Mouse (Mus musculus): ENCODE data around the gene Gtpbp2. TPM values are rescaled to one million over a fixed set of nuclear protein-coding genes. Genes with fewer than 3 reads are reported as not detected.

Gene Gtpbp2
- 38.6 and 42.9 TPM in 2 replicates for polyA plus RNA-seq (2016; fragmentation: Nextera tagmentation; extraction: Ambion mirVana)

DNA sequence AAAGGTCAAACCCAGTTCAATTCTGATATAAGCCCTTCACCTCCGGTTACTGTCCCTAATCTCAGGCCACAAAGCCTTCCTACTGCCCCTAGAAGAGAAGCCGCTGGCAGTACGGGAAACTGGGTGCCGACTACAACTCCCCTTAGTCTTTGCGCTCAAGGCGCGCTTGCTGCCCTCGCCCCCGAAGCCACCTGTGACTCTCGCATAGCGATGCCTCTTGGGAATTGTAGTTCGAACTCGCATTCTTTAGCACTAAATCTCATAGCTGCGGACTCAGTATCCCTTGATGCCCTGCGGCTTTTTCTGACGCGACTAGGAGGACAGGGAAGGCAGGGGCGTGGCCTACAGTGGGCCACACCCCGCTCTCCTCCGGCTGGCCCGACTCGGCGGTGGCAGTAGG lies at the start of gene Gtpbp2:
Gene Gtpbp2 (plus strand): TSS at position 347 of the 400 bp plus-strand sequence.
- peak within 1 kb of the TSS; percentile 73 for H3K9ac ChIP-seq (replicated peaks)
- H3K27ac ChIP-seq (replicated peaks), result peak within 1 kb of the TSS; percentile 79

DNA sequence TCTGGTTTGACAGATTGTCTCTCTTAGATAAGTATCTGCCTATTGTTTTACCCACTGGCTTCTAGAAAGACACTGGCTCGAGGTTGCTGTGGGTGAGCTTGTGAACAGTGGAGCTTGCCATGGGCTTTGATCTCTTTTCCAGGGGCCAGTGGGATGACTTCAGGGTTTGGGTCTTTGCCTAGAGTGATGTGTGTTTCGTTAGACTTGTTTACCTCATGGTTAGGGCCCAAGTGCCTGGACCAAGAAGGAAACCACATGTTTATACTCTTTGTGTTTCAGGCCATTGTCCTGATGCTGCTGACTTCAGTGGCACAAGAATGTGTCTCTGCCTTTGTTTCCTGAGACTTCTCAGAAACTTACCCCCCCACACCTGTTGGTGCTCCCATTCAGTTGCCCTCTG lies 45.3 kb upstream of the Gtpbp2 start:
- 79% methylated on average over 2 of the region's 2 CpGs for WGBS
- Histone ChIP-seq H3K9ac (replicated peaks) (no peak overlapping the region), H3K4me1 (peaks cover 13% of the 10 kb centered on the region), H3K4me3 (no peak overlapping the region), H3K4me2 (replicated peaks) (no peak overlapping the region), H3K36me3 (peaks cover 31% of the 10 kb centered on the region), H3K27me3 (no peaks in the 10 kb centered on the region), H3K27ac (replicated peaks) (no peak overlapping the region), H3K9me3 (no peaks in the 10 kb centered on the region)
- no peak for ATAC-seq (ENCODE audit: low FRiP score, low read depth)

More for the DNA sequence above, at the start of gene Gtpbp2:
- no peaks in the 10 kb centered on the region for H3K27me3 ChIP-seq
- H3K4me3 ChIP-seq, result peak within 1 kb of the TSS; percentile 83
- peak; percentile 93 for ATAC-seq (ENCODE audit: low FRiP score, low read depth)
- H3K4me2 ChIP-seq (replicated peaks), result peak within 1 kb of the TSS; percentile 78
- H3K9me3 ChIP-seq, result no peaks in the 10 kb centered on the region
- H3K36me3 ChIP-seq, result peaks cover 20% of the 10 kb centered on the region
- peaks cover 25% of the 10 kb centered on the region for H3K4me1 ChIP-seq
- under 1% methylated on average over 23 of the region's 23 CpGs for WGBS

DNA sequence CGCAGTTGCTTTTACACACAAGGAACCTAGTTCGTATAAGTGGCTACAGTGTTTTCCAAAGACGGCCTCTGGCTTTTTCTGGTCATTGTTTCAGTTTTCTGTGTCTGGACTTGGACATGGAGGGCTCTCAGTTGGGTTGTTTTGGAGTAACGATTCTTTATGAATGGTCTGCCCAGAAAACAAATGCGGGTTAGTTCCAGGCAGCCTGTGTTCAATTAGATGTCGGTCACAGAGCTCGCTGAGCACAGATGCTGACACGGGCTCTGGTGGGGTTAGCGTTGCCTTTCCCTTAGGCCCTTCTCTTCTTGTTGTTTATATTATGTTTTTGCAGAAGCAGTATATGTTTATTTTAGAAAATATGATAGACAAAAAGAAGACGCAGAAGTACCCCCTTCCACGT lies 44.7 kb upstream of the Gtpbp2 start:
- Histone ChIP-seq H3K36me3 (peaks cover 32% of the 10 kb centered on the region), H3K9ac (replicated peaks) (no peak overlapping the region), H3K4me2 (replicated peaks) (no peak overlapping the region), H3K9me3 (no peaks in the 10 kb centered on the region), H3K4me3 (no peak overlapping the region), H3K27me3 (no peaks in the 10 kb centered on the region), H3K27ac (replicated peaks) (no peak overlapping the region), H3K4me1 (peaks cover 13% of the 10 kb centered on the region)
- no peak for ATAC-seq (ENCODE audit: low FRiP score, low read depth)
- WGBS, result 89% methylated on average over 11 of the region's 11 CpGs

DNA sequence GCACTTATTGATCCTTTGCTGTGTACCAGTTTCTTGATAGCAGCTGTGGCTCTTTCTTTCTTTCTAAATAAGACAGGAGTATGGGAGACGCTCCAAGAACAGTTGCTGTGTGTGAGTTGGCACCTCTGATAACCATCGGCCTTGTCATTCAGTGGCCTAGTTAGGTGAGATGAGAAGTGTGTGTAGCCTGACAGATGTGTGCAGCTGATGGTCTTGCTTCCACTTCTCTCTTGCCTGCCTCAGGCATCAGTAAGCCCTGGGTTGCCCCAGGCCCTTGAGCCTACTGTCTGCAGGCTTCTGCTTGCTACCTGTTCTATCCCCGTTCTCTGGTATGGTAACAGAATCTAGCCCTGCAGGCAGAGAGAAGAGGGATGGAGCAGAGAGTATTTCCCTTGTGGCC lies 44.0 kb upstream of the Gtpbp2 start:
- Histone ChIP-seq H3K4me2 (replicated peaks) (no peak overlapping the region), H3K4me3 (no peak overlapping the region), H3K4me1 (peaks cover 7% of the 10 kb centered on the region), H3K9ac (replicated peaks) (no peak overlapping the region), H3K27me3 (no peaks in the 10 kb centered on the region), H3K27ac (replicated peaks) (no peak overlapping the region), H3K9me3 (no peaks in the 10 kb centered on the region), H3K36me3 (peaks cover 34% of the 10 kb centered on the region)
- no peak for ATAC-seq (ENCODE audit: low FRiP score, low read depth)
- WGBS, result 89% methylated on average over 3 of the region's 3 CpGs

DNA sequence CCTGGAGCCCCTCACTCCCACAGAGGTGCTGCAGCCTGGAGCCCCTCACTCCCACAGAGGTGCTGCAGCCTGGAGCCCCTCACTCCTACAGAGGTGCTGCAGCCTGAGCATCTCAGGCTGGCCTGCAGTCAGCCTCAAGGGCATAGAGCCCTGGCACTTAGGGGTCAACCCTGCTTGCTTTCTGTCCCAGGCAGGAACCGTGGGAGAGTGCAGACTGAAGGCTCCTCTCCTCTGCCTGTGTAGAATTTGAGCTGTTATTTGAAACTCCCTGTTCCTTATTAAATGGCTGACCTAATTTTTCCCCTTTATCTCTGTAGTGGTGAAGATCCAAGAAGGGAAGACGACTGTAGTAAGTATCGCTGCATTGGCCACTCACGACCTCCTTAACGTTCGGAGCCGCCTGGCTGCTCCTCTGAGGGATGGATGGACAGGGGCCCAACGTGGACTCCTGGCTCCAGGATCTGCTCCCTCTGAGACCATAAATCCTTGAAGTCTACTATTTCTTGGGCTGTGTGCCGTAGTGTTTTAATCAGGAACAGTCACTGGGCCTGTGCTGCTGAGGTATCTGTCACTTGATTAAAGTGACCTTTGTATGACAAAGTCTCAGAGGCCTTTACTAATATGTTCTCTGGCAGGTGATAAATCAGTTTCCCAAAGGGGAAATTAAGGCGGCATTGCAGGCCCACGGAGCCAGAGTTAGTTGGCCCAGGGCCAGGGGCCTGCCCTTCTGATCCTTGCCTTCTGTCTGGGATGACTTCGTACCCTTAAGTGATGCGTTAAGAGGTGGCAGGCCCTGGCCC lies 43.0 kb upstream of the Gtpbp2 start:
- H3K27me3 ChIP-seq, result no peaks in the 10 kb centered on the region
- no peak overlapping the region for H3K27ac ChIP-seq (replicated peaks)
- no peaks in the 10 kb centered on the region for H3K4me1 ChIP-seq
- H3K4me3 ChIP-seq, result no peak overlapping the region
- H3K36me3 ChIP-seq, result peaks cover 42% of the 10 kb centered on the region
- no peaks in the 10 kb centered on the region for H3K9me3 ChIP-seq
- H3K9ac ChIP-seq (replicated peaks), result no peak overlapping the region
- H3K4me2 ChIP-seq (replicated peaks), result no peak overlapping the region
- ATAC-seq (ENCODE audit: low FRiP score, low read depth), result no peak
- WGBS, result 88% methylated on average over 13 of the region's 13 CpGs

DNA sequence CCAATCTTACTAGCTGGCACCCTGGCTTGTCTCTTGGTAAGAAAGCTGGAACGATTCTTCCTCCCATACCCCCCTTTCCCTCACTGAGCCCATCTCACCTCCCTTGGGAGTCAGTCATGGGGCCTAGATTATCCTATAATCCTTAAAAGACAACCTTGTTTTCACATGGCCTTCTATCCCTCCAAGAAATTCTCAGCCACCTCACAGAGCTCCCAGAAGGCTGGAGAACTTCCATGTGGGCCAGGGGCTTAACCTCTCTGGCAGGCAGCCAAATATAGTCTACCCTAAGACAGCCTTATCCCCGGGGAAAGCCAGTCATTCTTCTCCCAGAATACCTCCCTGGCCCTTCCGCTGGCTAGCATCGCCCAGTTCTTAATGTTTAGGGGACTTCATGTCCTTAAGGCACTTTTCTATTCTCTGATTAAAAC lies 42.4 kb upstream of the Gtpbp2 start:
- whole genome bisulfite sequencing, result 87% methylated on average over 4 of the region's 4 CpGs

DNA sequence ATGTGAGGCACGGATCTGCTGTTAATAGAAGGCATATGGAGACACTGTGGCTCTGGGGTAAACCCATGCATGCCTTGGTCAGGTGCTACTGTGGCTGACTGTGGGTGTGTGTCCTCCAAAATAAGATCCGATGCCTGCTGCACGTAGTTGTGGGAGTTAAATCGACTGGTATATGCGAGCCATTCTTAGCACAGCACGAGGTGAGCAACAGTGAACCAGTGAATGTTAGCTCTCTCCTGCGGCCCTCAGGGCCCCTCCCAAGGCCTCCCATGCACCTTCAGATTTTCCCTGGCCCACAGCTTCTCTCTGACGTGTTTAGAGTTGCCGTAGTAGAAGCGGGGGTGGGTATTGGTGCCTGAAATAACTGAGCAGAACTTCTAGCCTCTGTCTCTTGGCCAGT lies 41.2 kb upstream of the Gtpbp2 start:
- WGBS, result 92% methylated on average over 10 of the region's 10 CpGs
- ATAC-seq (ENCODE audit: low FRiP score, low read depth), result no peak
- no peak overlapping the region for H3K9ac ChIP-seq (replicated peaks)
- H3K36me3 ChIP-seq, result peaks cover 60% of the 10 kb centered on the region
- no peak overlapping the region for H3K4me3 ChIP-seq
- H3K9me3 ChIP-seq, result no peaks in the 10 kb centered on the region
- no peaks in the 10 kb centered on the region for H3K4me1 ChIP-seq
- no peak overlapping the region for H3K4me2 ChIP-seq (replicated peaks)
- H3K27me3 ChIP-seq, result no peaks in the 10 kb centered on the region
- no peak overlapping the region for H3K27ac ChIP-seq (replicated peaks)

More for the DNA sequence above, 42.4 kb upstream of the Gtpbp2 start:
- H3K27me3 ChIP-seq, result no peaks in the 10 kb centered on the region
- ATAC-seq (ENCODE audit: low FRiP score, low read depth), result no peak
- peaks cover 48% of the 10 kb centered on the region for H3K36me3 ChIP-seq
- H3K27ac ChIP-seq (replicated peaks), result no peak overlapping the region
- H3K9me3 ChIP-seq, result no peaks in the 10 kb centered on the region
- H3K4me2 ChIP-seq (replicated peaks), result no peak overlapping the region
- H3K4me3 ChIP-seq, result no peak overlapping the region
- no peaks in the 10 kb centered on the region for H3K4me1 ChIP-seq
- H3K9ac ChIP-seq (replicated peaks), result no peak overlapping the region

DNA sequence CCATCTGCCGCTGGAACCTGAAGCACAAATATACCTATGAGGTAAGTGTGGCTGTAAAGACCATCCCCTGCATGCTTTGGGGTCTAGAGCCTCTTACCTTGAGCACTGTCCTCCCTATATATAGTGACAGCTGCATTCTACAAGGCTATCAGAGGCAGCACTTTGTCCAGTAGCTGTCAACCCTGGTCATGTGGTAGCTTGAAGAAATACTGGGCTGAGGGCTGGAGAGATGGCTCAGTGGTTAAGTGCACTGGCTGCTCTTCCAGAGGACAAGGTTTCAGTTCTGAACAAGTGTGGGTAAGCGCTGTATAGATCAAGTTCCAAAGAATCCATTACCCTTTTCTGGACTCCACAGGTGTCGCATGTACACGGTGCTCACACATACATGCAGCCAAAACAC lies 38.0 kb upstream of the Gtpbp2 start:
- no peak overlapping the region for H3K4me3 ChIP-seq
- H3K36me3 ChIP-seq, result peaks cover 88% of the 10 kb centered on the region
- no peak overlapping the region for H3K27ac ChIP-seq (replicated peaks)
- no peaks in the 10 kb centered on the region for H3K27me3 ChIP-seq
- no peaks in the 10 kb centered on the region for H3K4me1 ChIP-seq
- H3K9me3 ChIP-seq, result no peaks in the 10 kb centered on the region
- WGBS, result 97% methylated on average over 4 of the region's 4 CpGs
- no peak overlapping the region for H3K4me2 ChIP-seq (replicated peaks)
- no peak for ATAC-seq (ENCODE audit: low FRiP score, low read depth)
- no peak overlapping the region for H3K9ac ChIP-seq (replicated peaks)

DNA sequence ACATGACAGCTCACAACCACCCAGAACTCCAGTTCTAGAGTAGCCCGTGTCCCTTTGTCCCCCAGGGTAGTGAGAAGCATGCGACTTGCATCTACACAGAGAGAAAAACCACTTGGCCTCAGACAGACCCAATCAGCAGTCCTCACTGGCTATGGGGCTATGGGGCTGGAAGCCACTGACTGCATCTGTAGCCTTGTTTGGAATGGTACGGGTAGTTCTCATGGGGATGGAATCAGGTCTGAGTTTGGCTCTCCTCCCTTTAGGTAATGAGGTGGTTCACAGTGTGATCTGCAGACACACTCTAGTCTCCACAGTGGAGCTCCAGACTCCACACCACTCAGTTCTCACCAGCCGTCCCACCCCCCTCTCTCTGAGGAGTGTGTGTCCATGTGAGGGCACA lies 37.5 kb upstream of the Gtpbp2 start:
- Histone ChIP-seq H3K9ac (replicated peaks) (no peak overlapping the region), H3K4me2 (replicated peaks) (no peak overlapping the region), H3K27me3 (no peaks in the 10 kb centered on the region), H3K27ac (replicated peaks) (no peak overlapping the region), H3K36me3 (peaks cover 88% of the 10 kb centered on the region), H3K9me3 (no peaks in the 10 kb centered on the region), H3K4me1 (no peaks in the 10 kb centered on the region), H3K4me3 (no peak overlapping the region)
- WGBS, result 93% methylated on average over 4 of the region's 4 CpGs
- no peak for ATAC-seq (ENCODE audit: low FRiP score, low read depth)

DNA sequence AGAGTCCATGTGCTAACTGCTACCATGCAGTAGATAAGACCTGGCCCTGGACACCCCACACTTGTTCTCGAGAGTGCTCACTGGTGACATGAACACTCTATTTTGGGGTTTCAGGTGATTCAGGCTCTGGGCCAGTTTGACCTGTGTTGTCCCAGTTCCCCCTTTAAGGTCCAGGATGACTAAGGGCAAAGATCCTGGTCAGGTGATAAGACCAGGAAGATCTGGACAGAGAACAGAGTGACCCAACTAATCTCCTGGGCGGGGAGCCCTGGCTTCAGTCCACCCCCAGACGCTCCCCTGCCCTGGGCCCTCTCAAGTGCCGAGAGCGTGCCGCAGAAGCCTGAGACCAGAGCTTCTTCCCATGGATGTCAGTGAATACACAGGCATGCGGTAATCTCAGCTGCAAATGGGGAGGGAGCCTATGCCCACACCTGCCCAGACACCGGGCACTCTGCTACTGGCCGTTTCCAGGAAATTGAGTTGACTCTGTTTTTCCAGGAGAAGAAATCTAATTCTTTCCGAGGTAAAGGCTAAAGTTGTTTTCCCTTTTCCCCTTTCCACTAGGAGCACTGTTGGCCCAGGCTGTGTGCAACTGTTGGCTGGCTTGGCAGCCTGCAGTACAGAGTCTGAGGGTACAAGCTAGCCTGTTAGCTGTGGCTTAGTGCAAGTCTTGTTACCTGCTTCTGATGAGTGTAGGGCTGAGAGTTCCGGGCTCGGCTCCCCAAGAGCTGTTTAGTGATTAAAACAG lies 36.7 kb upstream of the Gtpbp2 start:
- H3K4me3 ChIP-seq, result no peak overlapping the region
- H3K9me3 ChIP-seq, result no peaks in the 10 kb centered on the region
- H3K27me3 ChIP-seq, result no peaks in the 10 kb centered on the region
- 90% methylated on average over 12 of the region's 12 CpGs for WGBS
- no peak for ATAC-seq (ENCODE audit: low FRiP score, low read depth)
- H3K4me1 ChIP-seq, result no peaks in the 10 kb centered on the region
- peaks cover 88% of the 10 kb centered on the region for H3K36me3 ChIP-seq
- no peak overlapping the region for H3K9ac ChIP-seq (replicated peaks)
- H3K27ac ChIP-seq (replicated peaks), result no peak overlapping the region
- no peak overlapping the region for H3K4me2 ChIP-seq (replicated peaks)

DNA sequence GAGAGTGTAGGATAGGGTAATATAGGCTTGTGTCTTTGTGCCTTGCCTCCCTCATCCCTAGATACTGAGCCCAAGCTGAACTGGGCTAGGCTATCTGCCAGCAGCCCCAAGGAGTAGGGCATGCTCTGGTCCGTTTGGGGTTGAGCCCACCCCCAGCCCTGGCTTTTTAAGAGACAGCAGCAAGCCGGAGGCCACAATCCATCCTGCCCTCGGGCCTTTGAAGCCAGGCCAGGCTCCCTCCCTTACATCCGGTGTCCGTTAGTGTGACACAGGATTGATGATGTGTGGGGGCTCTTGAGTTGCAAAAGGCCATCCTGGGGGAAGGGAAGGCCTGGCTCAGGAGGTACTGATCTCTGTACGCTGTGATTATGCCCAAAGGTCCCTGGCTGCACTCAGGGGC lies 34.2 kb upstream of the Gtpbp2 start:
- no peak overlapping the region for H3K9ac ChIP-seq (replicated peaks)
- no peaks in the 10 kb centered on the region for H3K9me3 ChIP-seq
- ATAC-seq (ENCODE audit: low FRiP score, low read depth), result no peak
- H3K27ac ChIP-seq (replicated peaks), result no peak overlapping the region
- H3K4me2 ChIP-seq (replicated peaks), result no peak overlapping the region
- 89% methylated on average over 6 of the region's 6 CpGs for WGBS
- no peaks in the 10 kb centered on the region for H3K27me3 ChIP-seq
- H3K36me3 ChIP-seq, result peaks cover 88% of the 10 kb centered on the region
- H3K4me1 ChIP-seq, result no peaks in the 10 kb centered on the region
- H3K4me3 ChIP-seq, result no peak overlapping the region

DNA sequence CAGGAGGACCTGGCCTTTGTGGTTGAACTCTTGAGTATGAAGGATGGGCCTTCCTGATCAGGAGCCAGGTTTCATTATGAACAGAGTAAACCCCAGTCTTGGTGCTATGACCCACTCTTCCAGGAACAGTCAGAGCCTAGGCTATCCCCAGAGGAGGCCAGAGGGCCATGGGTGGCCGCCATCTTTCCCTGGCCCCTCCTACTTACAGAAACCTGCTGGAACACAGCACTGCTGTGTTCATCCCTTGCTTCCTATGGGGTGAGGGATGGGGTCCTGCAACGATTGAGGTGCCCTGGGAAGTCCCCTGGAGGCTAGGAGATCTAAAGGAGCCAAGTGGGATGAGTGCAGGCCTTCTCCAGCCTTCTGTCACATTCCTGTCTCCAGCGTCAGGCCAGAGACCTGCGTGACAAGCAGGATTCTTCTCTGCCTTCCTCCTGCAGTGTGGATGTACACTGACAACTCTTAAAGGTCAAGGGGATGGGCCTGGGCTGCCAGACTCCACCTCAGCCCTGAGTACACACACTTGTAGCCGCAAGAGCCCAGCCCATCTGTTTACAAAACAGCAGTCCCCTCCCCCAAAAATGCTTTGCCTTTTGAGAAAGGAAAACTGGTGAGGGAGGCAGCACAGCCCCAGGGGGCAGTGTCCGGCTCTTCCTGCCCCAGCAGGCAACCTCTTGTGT lies 32.9 kb upstream of the Gtpbp2 start:
- H3K36me3 ChIP-seq, result peaks cover 77% of the 10 kb centered on the region
- H3K9me3 ChIP-seq, result no peaks in the 10 kb centered on the region
- ATAC-seq (ENCODE audit: low FRiP score, low read depth), result no peak
- no peak overlapping the region for H3K4me3 ChIP-seq
- H3K4me1 ChIP-seq, result peaks cover 4% of the 10 kb centered on the region
- WGBS, result 87% methylated on average over 6 of the region's 6 CpGs
- no peak overlapping the region for H3K9ac ChIP-seq (replicated peaks)
- H3K27me3 ChIP-seq, result no peaks in the 10 kb centered on the region
- no peak overlapping the region for H3K4me2 ChIP-seq (replicated peaks)
- H3K27ac ChIP-seq (replicated peaks), result no peak overlapping the region
